Mouse (Mus musculus) lung, postnatal 0 days (tissue): ENCODE data around the gene D430041D05Rik.

Experiments used
- CTCF ChIP-seq: IDR thresholded peaks from 2 replicates; pipeline ENCODE4 v1.5.1; 2016; ENCODE audit warnings: antibody characterized with exemption, mild to moderate bottlenecking
- EP300 ChIP-seq: IDR thresholded peaks from 2 replicates; pipeline ENCODE4 v1.6.1; 2016; ENCODE audit warnings: antibody characterized with exemption, mild to moderate bottlenecking, control low read depth

- TF ChIP-seq CTCF (no peak), EP300 (no peak)
Observed at GRCm38 (mm10) chr2:104352204-104352493, 58.7 kb downstream of the D430041D05Rik start.
